Mouse (Mus musculus) lung, adult 2 months (tissue): ENCODE measurements around the gene Slc12a5.

Source experiments
- CTCF ChIP-seq: fragments of 200-500 bp; IDR thresholded peaks from 2 replicates; pipeline ENCODE4 v1.5.1; 2011; ENCODE audit warnings: mild to moderate bottlenecking, low read length, control low read depth; ENCODE audit not compliant: insufficient read depth
- POLR2A ChIP-seq: fragments of 200-500 bp; IDR thresholded peaks from 2 replicates; pipeline ENCODE4 v1.6.1; 2011; ENCODE audit warnings: low read depth, mild to moderate bottlenecking, control low read depth, low read length, borderline replicate concordance; ENCODE audit errors: extremely low read depth

DNA sequence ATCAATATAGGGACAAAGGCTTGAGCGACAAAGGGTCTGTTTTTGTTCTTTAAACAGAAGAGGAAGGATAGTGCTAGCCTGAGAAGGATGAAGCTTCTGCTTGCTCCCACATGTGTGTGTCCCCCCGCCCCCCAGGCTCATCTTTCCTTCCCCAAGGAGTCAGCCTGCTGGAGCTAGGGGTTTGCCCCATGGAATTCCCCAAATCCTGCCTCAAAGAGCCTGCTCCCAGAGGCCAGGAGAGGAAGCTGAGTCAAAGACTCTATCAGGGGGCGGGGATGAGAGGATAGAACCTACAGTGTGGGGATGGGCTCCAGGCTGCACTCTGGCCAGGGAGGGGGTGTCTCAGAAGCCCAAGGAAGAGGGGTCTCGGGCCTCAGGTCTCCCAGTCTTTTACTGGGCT, 13.1 kb upstream of the Slc12a5 start:
- TF ChIP-seq POLR2A (no peak), CTCF (no peak)
